Comparison of ENCODE assay signal across 9 mouse cellular contexts in the genomic region with DNA sequence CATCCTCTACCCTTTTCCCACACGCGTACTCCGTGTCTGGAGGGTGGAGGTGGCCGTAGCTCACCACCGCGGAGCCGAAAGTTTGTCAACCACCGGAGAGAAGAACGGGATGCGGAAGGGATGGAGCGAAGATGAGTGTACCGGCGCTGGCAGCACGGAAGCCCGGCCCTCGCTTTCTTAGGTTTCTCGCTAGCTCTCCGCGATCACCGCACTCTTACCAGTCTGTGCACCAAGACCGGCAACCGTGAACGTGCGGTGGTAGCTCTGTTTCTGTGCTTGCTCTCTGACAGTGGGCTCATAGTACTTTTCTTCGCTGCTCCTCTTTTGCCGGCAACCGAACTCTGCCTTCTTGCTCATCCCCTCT. TPM values are rescaled to one million over a fixed set of nuclear protein-coding genes. Genes with fewer than 3 reads are reported as not detected.
DNase-seq lines count a peak whose midpoint lies in the region; ATAC-seq and TF ChIP-seq lines count a peak whose summit lies in the region.
"Had no signal": no experiment of that assay in that cellular context is flagged by ENCODE, and none has a peak within 500 bp of the region (broad histone marks: within the 10 kb centered on the region; RNA-seq: fewer than 3 reads in every experiment).

No protein-coding gene starts in this region.

- H3K79me3 ChIP-seq in C2C12 (ENCODE audit: low read depth), result peaks cover 38% of the 10 kb centered on the region

- peaks cover 43% of the 10 kb centered on the region for H3K79me2 ChIP-seq in C2C12 (ENCODE audit: control insufficient read depth, insufficient read depth)

- intact Hi-C loops in gastrocnemius, adult 2 months (cut with DNase I), result no loop called here

- peak overlapping the region; percentile 91 for H3K4me2 ChIP-seq in forebrain, embryonic 11.5 days (ENCODE audit: low read depth, low read length, severe bottlenecking)
- H3K4me2 ChIP-seq in liver, embryonic 12.5 days, result peak overlapping the region; percentile 84

- peaks cover 4% of the 10 kb centered on the region for H3K4me1 ChIP-seq in forebrain, embryonic 11.5 days (replicated peaks; ENCODE audit: control insufficient read depth, insufficient read depth, low read length)
- H3K4me1 ChIP-seq in liver, embryonic 12.5 days, result peaks cover 33% of the 10 kb centered on the region

- H3K27ac ChIP-seq in gastrocnemius, adult 2 months, result peak overlapping the region; percentile 89
- H3K27ac ChIP-seq in forebrain, embryonic 11.5 days (ENCODE audit: low read depth, low read length), result peak overlapping the region; percentile 79
- peak overlapping the region; percentile 80; the same call in 1 of the 2 replicates for H3K27ac ChIP-seq in liver, embryonic 12.5 days

- H3K4me3 ChIP-seq in gastrocnemius, adult 2 months, result peak overlapping the region; percentile 83
- H3K4me3 ChIP-seq in C2C12 (ENCODE audit: insufficient read depth, poor library complexity, severe bottlenecking), result peak overlapping the region; percentile 69
- peak overlapping the region; percentile 80 for H3K4me3 ChIP-seq in forebrain, embryonic 11.5 days (ENCODE audit: low read depth, low read length)
- H3K4me3 ChIP-seq in liver, embryonic 12.5 days, result peak overlapping the region; percentile 83

- H3K9ac ChIP-seq in forebrain, embryonic 11.5 days (ENCODE audit: low read length), result peak overlapping the region; percentile 77
- H3K9ac ChIP-seq in liver, embryonic 12.5 days, result peak overlapping the region; percentile 78

- H3K9me3 ChIP-seq in forebrain, embryonic 11.5 days (ENCODE audit: control insufficient read depth, low read length), result no peaks in the 10 kb centered on the region
- no peaks in the 10 kb centered on the region for H3K9me3 ChIP-seq in liver, embryonic 12.5 days (replicated peaks)

- H3ac ChIP-seq in C2C12 (ENCODE audit: control insufficient read depth, insufficient read length, low read depth), result peak overlapping the region; percentile 69

- 0% methylated on average over 27 of the region's 27 CpGs for WGBS in forebrain, embryonic 11.5 days
- under 1% methylated on average over 27 of the region's 27 CpGs for WGBS in liver, embryonic 12.5 days (ENCODE audit: insufficient replicate concordance)

- no peaks in the 10 kb centered on the region for H3K36me3 ChIP-seq in C2C12 (ENCODE audit: control insufficient read depth, insufficient read depth)
- no peaks in the 10 kb centered on the region for H3K36me3 ChIP-seq in forebrain, embryonic 11.5 days (ENCODE audit: control insufficient read depth, insufficient read depth, low read length)
- H3K36me3 ChIP-seq in liver, embryonic 12.5 days, result no peaks in the 10 kb centered on the region

- ATAC-seq in forebrain, embryonic 11.5 days (replicated peaks; ENCODE audit: low FRiP score), result no peak; the same call in 1 of the 2 replicates
- ATAC-seq in liver, embryonic 12.5 days, result no peak

- TF ChIP-seq CTCF in gastrocnemius, adult 2 months (IDR thresholded peaks at IDR 0.05), result no peak
- no peak for TF ChIP-seq CTCF in C2C12 (IDR thresholded peaks at IDR 0.05; ENCODE audit: control insufficient read depth, insufficient read depth, insufficient read length)

- H3K27me3 ChIP-seq in C2C12 (ENCODE audit: control insufficient read depth, insufficient read depth, insufficient read length), result no peaks in the 10 kb centered on the region
- no peaks in the 10 kb centered on the region for H3K27me3 ChIP-seq in forebrain, embryonic 11.5 days (ENCODE audit: control insufficient read depth, insufficient read depth, low read length)
- H3K27me3 ChIP-seq in liver, embryonic 12.5 days (replicated peaks), result peaks cover 3% of the 10 kb centered on the region; the same call in 1 of the 2 replicates

- DNase-seq in gastrocnemius, adult 2 months, result no peak
- DNase-seq in gastrocnemius, postnatal 10 days, result no peak
- DNase-seq in forebrain, embryonic 11.5 days (ENCODE audit: low spot score), result no peak
- no peak for DNase-seq in right cerebral cortex, adult 18-20 months
- DNase-seq in right cerebral cortex, postnatal 14 days, result no peak
- no peak for DNase-seq in cerebellum, adult 8-10 months

TF ChIP-seq in C2C12, 6 proteins besides CTCF, POLR2A, EP300 and RAD21:
- no peak for TF ChIP-seq CEBPB (IDR thresholded peaks at IDR 0.05; ENCODE audit: low read depth)
- TF ChIP-seq MAX (IDR thresholded peaks at IDR 0.05), result no peak
- TF ChIP-seq MYOG (IDR thresholded peaks at IDR 0.05; ENCODE audit: control insufficient read depth, extremely low read depth, insufficient read length), result no peak
- no peak for TF ChIP-seq USF1 (IDR thresholded peaks at IDR 0.05; ENCODE audit: low read depth)
- TF ChIP-seq FOSL1 (IDR thresholded peaks at IDR 0.05; ENCODE audit: insufficient read depth, low read length, poor library complexity, severe bottlenecking), result no peak
- TF ChIP-seq MYOD1 (IDR thresholded peaks at IDR 0.05; ENCODE audit: control insufficient read depth, insufficient read length, low read depth), result no peak

RNA-seq across cellular contexts. Expression of a gene that starts 0.5 kb away (rescaled TPM):
- 10 to 100 TPM in 1 of 2 experiments, 1 to 10 TPM in 1; 9.2 to 11.2 TPM for total RNA-seq in gastrocnemius, adult 2 months (2021)
- total RNA-seq in gastrocnemius, postnatal 10 days (2021), result 10 to 100 TPM; 20.6 to 24.4 TPM
- 16.6 TPM for polyA plus RNA-seq in C2C12 (2012; fragmentation: generic; extraction: Trizol)
- polyA plus RNA-seq in forebrain, embryonic 11.5 days (2014; fragmentation: Nextera tagmentation; extraction: Ambion mirVana), result 37.8 and 45.9 TPM in 2 replicates
- polyA plus RNA-seq in liver, embryonic 12.5 days (2016; fragmentation: Nextera tagmentation; extraction: Ambion mirVana), result 16.5 and 16.9 TPM in 2 replicates

RNA-seq across cellular contexts. Expression of a gene that starts 10.5 kb away (rescaled TPM):
- total RNA-seq in gastrocnemius, adult 2 months (2021), result 10 to 100 TPM in 1 of 2 experiments, 1 to 10 TPM in 1; 6.0 to 18.3 TPM
- total RNA-seq in gastrocnemius, postnatal 10 days (2021), result 10 to 100 TPM; 13.7 to 15.3 TPM
- not detected for polyA plus RNA-seq in C2C12 (2012; fragmentation: generic; extraction: Trizol)
- polyA plus RNA-seq in forebrain, embryonic 11.5 days (2014; fragmentation: Nextera tagmentation; extraction: Ambion mirVana), result not detected in 2 replicates
- polyA plus RNA-seq in liver, embryonic 12.5 days (2016; fragmentation: Nextera tagmentation; extraction: Ambion mirVana), result 0.04 TPM in 1 of 2 replicates, not detected in the other
- polyA plus RNA-seq: gonadal fat pad, adult 2 months had no signal
